28 mouse cellular contexts compared by ENCODE assay signal in the genomic region with DNA sequence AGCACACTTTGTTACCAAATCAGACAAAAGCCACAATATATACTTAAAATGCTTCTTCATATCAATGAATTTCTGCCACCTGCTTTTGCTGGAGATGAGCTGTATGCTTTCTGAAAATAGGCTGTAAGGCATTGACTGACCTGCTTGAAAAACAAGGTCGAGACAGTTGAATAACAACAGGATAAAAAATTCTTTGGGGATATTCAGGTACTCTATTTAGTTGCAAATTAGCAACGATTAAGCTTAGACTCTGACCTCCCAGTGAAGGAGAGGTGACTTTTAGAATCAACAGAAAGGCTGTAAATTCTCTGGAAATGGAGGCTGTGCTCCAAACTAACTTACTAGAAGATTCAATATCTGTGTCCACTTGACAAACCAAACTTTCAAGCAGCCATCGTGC. TPM values are rescaled to one million over a fixed set of nuclear protein-coding genes. Genes with fewer than 3 reads are reported as not detected.
DNase-seq lines count a peak whose midpoint lies in the region; TF ChIP-seq lines count a peak whose summit lies in the region.
"Had no signal": no experiment of that assay in that cellular context is flagged by ENCODE, and none has a peak within 500 bp of the region (broad histone marks: within the 10 kb centered on the region; RNA-seq: fewer than 3 reads in every experiment).

No protein-coding gene starts in this region.

- TF ChIP-seq EP300 in ES-Bruce4 (IDR thresholded peaks at IDR 0.05; ENCODE audit: insufficient read depth, low read depth, low read length), result no peak

- no peaks in the 10 kb centered on the region for H3K4me1 ChIP-seq in ES-Bruce4 (ENCODE audit: control insufficient read depth, insufficient read depth, low read length)
- H3K4me1 ChIP-seq in kidney, adult 2 months (ENCODE audit: control insufficient read depth, insufficient read depth, low read length), result no peaks in the 10 kb centered on the region

- no peaks in the 10 kb centered on the region for H3K27me3 ChIP-seq in ES-Bruce4 (ENCODE audit: control insufficient read depth, insufficient read depth, low read length, poor library complexity, severe bottlenecking)
- no peaks in the 10 kb centered on the region for H3K27me3 ChIP-seq in kidney, adult 2 months (replicated peaks; ENCODE audit: control insufficient read depth, insufficient read depth, low read length)
- H3K27me3 ChIP-seq: CH12.LX, Patski had no signal

- peaks cover 15% of the 10 kb centered on the region for H3K9me3 ChIP-seq in ES-Bruce4 (replicated peaks; ENCODE audit: control insufficient read depth, insufficient read depth, low read length, poor library complexity, severe bottlenecking)

- no peak overlapping the region for H3K9ac ChIP-seq in ES-Bruce4 (ENCODE audit: low read depth, poor library complexity, severe bottlenecking)

- WGBS in kidney, adult 2 months, result 41% methylated on average over 3 of the region's 3 CpGs

- no peak for TF ChIP-seq CTCF in ES-Bruce4 (IDR thresholded peaks at IDR 0.05; ENCODE audit: low read depth, low read length)
- TF ChIP-seq CTCF in kidney, adult 2 months (conservative IDR thresholded peaks at IDR 0.05; ENCODE audit: insufficient read depth, insufficient read length, low read depth, low read length), result no peak

- no peaks in the 10 kb centered on the region for H3K36me3 ChIP-seq in ES-Bruce4 (ENCODE audit: control insufficient read depth, insufficient read depth, low read length, poor library complexity, severe bottlenecking)
- no peaks in the 10 kb centered on the region for H3K36me3 ChIP-seq in kidney, adult 2 months (ENCODE audit: control insufficient read depth, insufficient read depth, low read length)
- H3K36me3 ChIP-seq: G1E had no signal

- peak; percentile 27 for DNase-seq in ES-CJ7 (ENCODE audit: low read depth, low spot score)
- peak; percentile 62 for DNase-seq in R1 (ENCODE audit: low read depth, low spot score)
- peak; percentile 63 for DNase-seq in ZHBTc4 (ENCODE audit: low read depth, low spot score)
- DNase-seq in spleen, postnatal 14 days (ENCODE audit: low spot score in 2 of 2), result no peak
- DNase-seq in kidney, adult 2 months, result no peak
- no peak for DNase-seq in kidney, postnatal 4 days
- DNase-seq in right cerebral cortex, postnatal 4 days, result no peak
- DNase-seq: adrenal gland, adult 2 months; adrenal gland, adult 8-10 months; adrenal gland, postnatal 10 days; adrenal gland, postnatal 14 days; adrenal gland, postnatal 25 days; adrenal gland, postnatal 36 days; B cell, adult 2 months; cerebellum, adult 11 months; cerebellum, adult 11-12 months; cerebellum, adult 18-20 months; cerebellum, adult 2 months; cerebellum, adult 8-10 months; cerebellum, adult 9-10 months had no signal

- TF ChIP-seq POLR2A in ES-Bruce4 (IDR thresholded peaks at IDR 0.05; ENCODE audit: insufficient read depth, low read length), result no peak
- no peak for TF ChIP-seq POLR2A in kidney, adult 2 months (IDR thresholded peaks at IDR 0.05; ENCODE audit: low read depth, low read length)

- peak overlapping the region; percentile 75; the same call in 1 of the 2 replicates for H3K27ac ChIP-seq in ES-Bruce4 (ENCODE audit: insufficient read depth, low read length)
- no peak overlapping the region for H3K27ac ChIP-seq in kidney, adult 2 months (ENCODE audit: insufficient read depth, low read depth, low read length)

- no peak overlapping the region for H3K4me3 ChIP-seq in ES-Bruce4 (ENCODE audit: low read depth, low read length)
- no peak overlapping the region for H3K4me3 ChIP-seq in kidney, adult 2 months (ENCODE audit: insufficient read depth, low read depth, low read length)

RNA-seq across cellular contexts. Expression of a gene that starts 19.6 kb away (rescaled TPM):
- polyA plus RNA-seq in ES-Bruce4 (2011; ENCODE audit: insufficient read depth, insufficient read length, low read depth, missing spikeins), result not detected in 2 replicates
- 0.01 and 0.02 TPM in 2 replicates for polyA plus RNA-seq in kidney, adult 2 months (2012; rRNA removed)
- polyA plus RNA-seq: activated CD4-positive, CD25-positive, alpha-beta regulatory T cell, adult 4 months; adrenal gland, adult 2 months; brain, embryonic 14.5 days; C2C12; CD4-positive, CD25-positive, alpha-beta regulatory T cell, adult 4 months; cerebellum, adult 2 months; G1E; Patski had no signal

RNA-seq across cellular contexts. Expression of a gene that starts 48.3 kb away (rescaled TPM):
- not detected in 2 replicates for polyA plus RNA-seq in ES-Bruce4 (2011; ENCODE audit: insufficient read depth, insufficient read length, low read depth, missing spikeins)
- not detected in 2 replicates for polyA plus RNA-seq in kidney, adult 2 months (2012; rRNA removed)
- polyA plus RNA-seq: activated CD4-positive, CD25-positive, alpha-beta regulatory T cell, adult 4 months; adrenal gland, adult 2 months; brain, embryonic 14.5 days; C2C12; CD4-positive, CD25-positive, alpha-beta regulatory T cell, adult 4 months; cerebellum, adult 2 months; G1E; Patski had no signal

Comparison
In these comparisons a context has a peak if more than half of its experiments do, and no peak if none do; other contexts are left out.
1. DNase-seq: peak in ES-CJ7 (single experiment), R1 (single experiment) and ZHBTc4 (single experiment); none in spleen, postnatal 14 days (0 of 2), kidney, adult 2 months (single experiment), kidney, postnatal 4 days (0 of 2) and right cerebral cortex, postnatal 4 days (single experiment).